11 mouse cellular contexts compared by ENCODE assay signal in the genomic region with DNA sequence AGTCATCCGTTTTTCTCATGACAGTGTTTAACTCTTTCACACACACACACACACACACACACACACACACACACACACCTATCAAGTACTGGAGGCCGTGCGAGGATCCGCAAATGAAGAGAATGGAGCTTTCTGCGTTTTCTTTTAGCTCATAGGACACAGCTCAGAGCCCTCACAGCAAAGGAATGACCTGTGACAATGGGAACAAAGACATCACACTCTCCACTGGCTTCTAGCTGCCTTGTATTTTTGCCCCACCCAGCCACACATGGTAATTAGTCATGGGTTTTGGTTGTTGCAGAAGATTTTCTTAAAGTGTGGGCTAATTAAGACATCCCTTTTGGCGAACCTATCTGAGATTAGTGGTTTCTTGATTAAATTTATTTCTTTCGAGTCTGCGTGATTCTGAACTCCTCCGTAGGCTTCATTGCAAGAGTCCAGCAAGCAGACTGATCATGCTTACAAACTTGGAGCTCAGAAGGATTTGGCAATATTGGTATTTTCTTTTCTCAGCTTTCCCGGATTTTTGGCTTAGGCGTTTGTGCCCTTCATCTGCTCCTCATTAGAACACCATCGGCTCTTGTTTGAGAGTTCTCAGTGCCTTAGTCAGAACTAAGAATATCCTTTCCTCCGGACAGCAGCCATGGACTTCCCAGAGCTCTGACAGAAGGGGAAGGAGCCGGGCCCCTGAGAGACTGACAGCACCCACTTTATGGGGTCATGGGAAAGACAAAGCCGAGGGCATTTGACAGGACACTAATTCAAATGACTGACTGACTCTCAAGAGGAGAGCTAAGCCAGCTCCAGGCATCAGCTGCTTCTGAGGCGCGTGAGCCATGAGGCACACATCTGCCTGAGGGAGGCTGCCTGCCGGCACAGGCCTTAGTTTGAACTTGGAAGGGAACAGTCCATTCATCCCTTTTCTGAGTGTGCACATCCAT.
DNase-seq lines count a peak whose midpoint lies in the region; ATAC-seq and TF ChIP-seq lines count a peak whose summit lies in the region.
"Had no signal": no experiment of that assay in that cellular context is flagged by ENCODE, and none has a peak within 500 bp of the region (broad histone marks: within the 10 kb centered on the region; RNA-seq: fewer than 3 reads in every experiment).

No protein-coding gene starts in this region.

- H3K4me3 ChIP-seq in gastrocnemius, adult 2 months = no peak overlapping the region
- H3K4me3 ChIP-seq in heart, embryonic 16.5 days (ENCODE audit: low read length) = no peak overlapping the region
- H3K4me3 ChIP-seq in left cerebral cortex, adult 2 months = no peak overlapping the region
- H3K4me3 ChIP-seq: liver, embryonic 15.5 days had no signal

- no peaks in the 10 kb centered on the region for H3K9me3 ChIP-seq in heart, embryonic 16.5 days (replicated peaks; ENCODE audit: control insufficient read depth, low read length)
- H3K9me3 ChIP-seq: liver, embryonic 15.5 days had no signal

- intact Hi-C loops in gastrocnemius, adult 2 months (cut with DNase I) = no loop called here
- intact Hi-C loops in gastrocnemius, postnatal 14 days (cut with DNase I; ENCODE audit: low total_unique reads) = no loop called here
- intact Hi-C loops in left cerebral cortex, adult 2 months (cut with DNase I) = no loop called here

- peak; percentile 38 for ATAC-seq in heart, embryonic 16.5 days (replicated peaks; ENCODE audit: extremely low read depth, insufficient read depth, low FRiP score)

- H3K4me2 ChIP-seq in heart, embryonic 16.5 days (ENCODE audit: low read depth, low read length) = no peak overlapping the region
- H3K4me2 ChIP-seq: liver, embryonic 15.5 days had no signal

- peak; percentile 26 for DNase-seq in gastrocnemius, adult 2 months
- DNase-seq in gastrocnemius, postnatal 14 days = no peak
- peak; percentile 34 for DNase-seq in 3134 (ENCODE audit: extremely low read depth, insufficient read length, low spot score)
- DNase-seq in embryo, embryonic 9.5 days (ENCODE audit: extremely low spot score) = peak; percentile 53
- no peak for DNase-seq in urinary bladder, postnatal 10 days (ENCODE audit: low spot score)
- no peak for DNase-seq in left cerebral cortex, adult 11 months (ENCODE audit: low spot score)
- DNase-seq in left cerebral cortex, adult 2 months (ENCODE audit: extremely low spot score in 1 of 2, low spot score in 2 of 2) = no peak
- DNase-seq: kidney, adult 9 months; right cerebral cortex, postnatal 14 days had no signal

- no peak for TF ChIP-seq CTCF in gastrocnemius, adult 2 months (IDR thresholded peaks at IDR 0.05)
- TF ChIP-seq CTCF in left cerebral cortex, adult 2 months (IDR thresholded peaks at IDR 0.05) = no peak

- peaks cover 28% of the 10 kb centered on the region for H3K4me1 ChIP-seq in heart, embryonic 16.5 days (ENCODE audit: control insufficient read depth, insufficient read depth, low read length)
- H3K4me1 ChIP-seq: liver, embryonic 15.5 days had no signal

- H3K36me3 ChIP-seq in heart, embryonic 16.5 days (ENCODE audit: control insufficient read depth, insufficient read depth) = no peaks in the 10 kb centered on the region
- H3K36me3 ChIP-seq: liver, embryonic 15.5 days had no signal

- no peak overlapping the region for H3K9ac ChIP-seq in heart, embryonic 16.5 days (ENCODE audit: low read length)
- H3K9ac ChIP-seq: liver, embryonic 15.5 days had no signal

- peak overlapping the region; percentile 68 for H3K27ac ChIP-seq in gastrocnemius, adult 2 months
- peak overlapping the region; percentile 9 for H3K27ac ChIP-seq in heart, embryonic 16.5 days (ENCODE audit: low read length)
- no peak overlapping the region for H3K27ac ChIP-seq in left cerebral cortex, adult 2 months
- H3K27ac ChIP-seq: liver, embryonic 15.5 days had no signal

- WGBS in heart, embryonic 16.5 days = 54% methylated on average over 18 of the region's 18 CpGs

- no peaks in the 10 kb centered on the region for H3K27me3 ChIP-seq in heart, embryonic 16.5 days (ENCODE audit: control insufficient read depth, insufficient read depth, low read length)
- H3K27me3 ChIP-seq: liver, embryonic 15.5 days had no signal

Comparison
In these comparisons a context has a peak if more than half of its experiments do, and no peak if none do; other contexts are left out.
1. DNase-seq: peak in gastrocnemius, adult 2 months (single experiment), 3134 (single experiment) and embryo, embryonic 9.5 days (single experiment); none in gastrocnemius, postnatal 14 days (single experiment), urinary bladder, postnatal 10 days (single experiment), left cerebral cortex, adult 11 months (single experiment) and left cerebral cortex, adult 2 months (0 of 2).